Mouse (Mus musculus): ENCODE data around the gene Gm3286. TPM values are rescaled to one million over a fixed set of nuclear protein-coding genes. Genes with fewer than 3 reads are reported as not detected.

Gm3286 gene
- not detected for total RNA-seq (2023)

GRCm38 (mm10) chr5:95510458-95510857 lies at the start of gene Gm3286:
Gm3286 (plus strand) TSS chr5:95510758.

Other genes starting within 250 kb of the Gm3286 start
- gene Gm10424, start 238.0 kb upstream of the Gm3286 start, total RNA-seq (2023), result not detected
- gene Gm3259, start 204.8 kb upstream of the Gm3286 start, total RNA-seq (2023), result not detected
- gene D5Ertd577e, start 54.0 kb upstream of the Gm3286 start, total RNA-seq (2023), result not detected
- gene Gm7971, start 84.1 kb downstream of the Gm3286 start, total RNA-seq (2023), result not detected
- not detected for gene Gm7978, start 225.4 kb downstream of the Gm3286 start, total RNA-seq (2023)
- gene Gm7982, start 231.3 kb downstream of the Gm3286 start, total RNA-seq (2023), result not detected